Mouse (Mus musculus): ENCODE results near the gene Lgals7.

DNA sequence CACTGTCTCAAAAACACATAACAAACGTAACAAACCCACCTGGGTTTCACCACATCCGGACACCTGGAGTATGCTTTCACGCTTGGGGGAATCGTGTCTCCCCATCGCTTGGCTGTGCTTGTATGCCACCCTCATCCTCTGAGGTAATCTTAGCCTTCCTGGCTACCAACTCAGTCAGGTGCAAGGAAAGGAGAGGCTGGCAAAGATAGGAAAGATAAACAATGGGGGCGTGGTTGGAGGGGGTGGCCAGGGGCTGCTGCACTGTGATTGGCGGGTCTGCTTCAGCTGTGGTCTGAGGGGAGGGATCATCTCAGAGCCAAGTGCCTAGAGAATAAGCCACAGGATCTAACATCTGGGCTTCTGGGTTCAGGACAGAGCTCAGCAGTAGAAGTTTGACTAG is 16.0 kb downstream of the Lgals7 start:
- TF ChIP-seq CTCF (IDR thresholded peaks at IDR 0.05; ENCODE audit: control insufficient read depth, insufficient read depth, insufficient read length) (no peak), CEBPB (IDR thresholded peaks at IDR 0.05; ENCODE audit: low read depth) (no peak), MAX (IDR thresholded peaks at IDR 0.05) (no peak), MYOG (IDR thresholded peaks at IDR 0.05; ENCODE audit: control insufficient read depth, extremely low read depth, insufficient read length) (no peak), MYOD1 (IDR thresholded peaks at IDR 0.05; ENCODE audit: control insufficient read depth, insufficient read length, low read depth) (no peak)

All from C2C12 (cell line).